Mouse (Mus musculus) limb, embryonic 12.5 days (tissue): ENCODE measurements around the gene Krt12. TPM values are rescaled to one million over a fixed set of nuclear protein-coding genes. Genes with fewer than 3 reads are reported as not detected.
A peak's percentile ranks its signal among the peaks of the same experiment; 100 is the strongest.

ENCODE experiments used
- ATAC-seq: fragments of 200-750 bp; cut with Nextera tagmentation; 2 replicates; pipeline ENCODE4 v1.8.0; 2017; ENCODE audit warnings: low read depth, moderate TSS enrichment; ENCODE audit not compliant: insufficient number of reproducible peaks, insufficient read depth, low FRiP score, low TSS enrichment
- H3K27ac ChIP-seq: fragments of 300-500 bp; sonication (generic); 2 replicates; pipeline ENCODE4 v1.5.1; 2016; ENCODE audit warnings: mild to moderate bottlenecking, moderate library complexity
- H3K27me3 ChIP-seq: fragments of 300-500 bp; sonication (generic); 2 replicates; pipeline ENCODE4 v1.6.1; 2016; ENCODE audit warnings: mild to moderate bottlenecking, moderate library complexity
- H3K36me3 ChIP-seq: fragments of 300-500 bp; sonication (generic); 2 replicates; pipeline ENCODE4 v1.6.1; 2016; ENCODE audit warnings: mild to moderate bottlenecking, moderate library complexity
- H3K4me1 ChIP-seq: fragments of 300-500 bp; sonication (generic); replicated peaks from 2 replicates; pipeline ENCODE4 v1.6.1; 2016
- H3K4me2 ChIP-seq: fragments of 300-500 bp; sonication (generic); 2 replicates; pipeline ENCODE4 v1.6.1; 2016; ENCODE audit warnings: mild to moderate bottlenecking, moderate library complexity
- H3K4me3 ChIP-seq: fragments of 300-500 bp; sonication (generic); replicated peaks from 2 replicates; pipeline ENCODE4 v1.5.1; 2016; ENCODE audit warnings: mild to moderate bottlenecking
- H3K9ac ChIP-seq: fragments of 300-500 bp; sonication (generic); replicated peaks from 2 replicates; pipeline ENCODE4 v1.6.1; 2016; ENCODE audit warnings: mild to moderate bottlenecking, moderate library complexity
- H3K9me3 ChIP-seq: fragments of 300-500 bp; sonication (generic); 2 replicates; pipeline ENCODE4 v1.6.1; 2016; ENCODE audit warnings: mild to moderate bottlenecking, moderate library complexity
- WGBS: fragments of 180-500 bp; shearing (Covaris S2); methylation state at CpG from one replicate; pipeline ENCODE4 v1.1.7; 2016; 5-methylcytosine and 5-hydroxymethylcytosine counted together
- polyA plus RNA-seq: library from polyadenylated mRNA; unstranded; fragments of >200 nt; fragmentation: Nextera tagmentation; extraction: Ambion mirVana; gene quantifications from 2 replicates; pipeline ENCODE4 v1.2.1, GENCODE M21; 2016

Gene Krt12
- polyA plus RNA-seq, 1 experiment from 2014 or later, result not detected

DNA sequence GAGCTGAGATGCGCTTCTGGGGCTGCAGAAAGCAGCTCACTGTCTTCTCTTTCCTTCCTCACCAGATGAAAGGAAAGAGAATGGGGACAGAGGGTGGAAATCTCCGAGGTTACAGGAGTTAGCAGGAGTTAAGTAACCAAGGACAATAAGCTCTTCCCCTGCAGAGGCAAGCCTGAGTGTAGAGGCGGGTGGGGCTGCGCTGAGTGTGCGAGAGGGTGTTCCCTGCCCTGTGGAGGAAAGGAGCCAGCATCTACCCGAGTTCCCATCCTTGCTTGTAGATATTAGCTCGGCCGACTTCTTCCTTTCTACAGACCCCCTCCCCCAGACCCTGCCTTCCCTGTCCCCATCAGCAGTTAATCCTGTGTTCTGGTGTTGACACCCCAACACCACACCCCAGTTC, 23.2 kb downstream of the Krt12 start:
- Histone ChIP-seq H3K9ac (no peak overlapping the region), H3K27me3 (peaks cover 25% of the 10 kb centered on the region), H3K9me3 (no peaks in the 10 kb centered on the region), H3K4me3 (no peak overlapping the region), H3K4me2 (no peak overlapping the region), H3K4me1 (no peaks in the 10 kb centered on the region), H3K36me3 (no peaks in the 10 kb centered on the region), H3K27ac (no peak overlapping the region)
- WGBS, result 62% methylated on average over 8 of the region's 8 CpGs
- ATAC-seq, result no peak

DNA sequence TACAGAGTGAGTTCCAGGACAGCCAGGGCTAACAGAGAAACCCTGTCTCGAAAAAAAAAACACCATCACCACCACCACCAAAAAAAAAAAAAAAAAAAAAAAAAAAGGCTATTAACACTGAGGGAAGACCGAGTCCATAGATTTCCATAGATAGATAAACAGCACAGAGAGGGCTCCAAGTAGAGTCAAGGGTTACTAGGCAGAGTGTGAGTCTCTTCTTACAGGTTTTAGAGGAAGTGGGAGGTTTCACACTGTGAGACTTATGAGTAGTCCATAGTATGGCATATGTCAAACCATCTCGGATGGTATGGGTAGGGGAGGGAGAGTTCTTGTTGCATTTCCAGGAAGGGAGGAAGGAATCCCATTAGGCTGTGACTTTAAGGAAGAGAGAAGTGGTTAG, 24.0 kb downstream of the Krt12 start:
- H3K4me1 ChIP-seq, result no peaks in the 10 kb centered on the region
- H3K27me3 ChIP-seq, result peaks cover 25% of the 10 kb centered on the region
- no peak overlapping the region for H3K27ac ChIP-seq
- no peak for ATAC-seq
- WGBS, result 74% methylated on average over 3 of the region's 3 CpGs
- no peak overlapping the region for H3K9ac ChIP-seq
- H3K4me2 ChIP-seq, result no peak overlapping the region
- H3K9me3 ChIP-seq, result no peaks in the 10 kb centered on the region
- no peaks in the 10 kb centered on the region for H3K36me3 ChIP-seq
- H3K4me3 ChIP-seq, result no peak overlapping the region

DNA sequence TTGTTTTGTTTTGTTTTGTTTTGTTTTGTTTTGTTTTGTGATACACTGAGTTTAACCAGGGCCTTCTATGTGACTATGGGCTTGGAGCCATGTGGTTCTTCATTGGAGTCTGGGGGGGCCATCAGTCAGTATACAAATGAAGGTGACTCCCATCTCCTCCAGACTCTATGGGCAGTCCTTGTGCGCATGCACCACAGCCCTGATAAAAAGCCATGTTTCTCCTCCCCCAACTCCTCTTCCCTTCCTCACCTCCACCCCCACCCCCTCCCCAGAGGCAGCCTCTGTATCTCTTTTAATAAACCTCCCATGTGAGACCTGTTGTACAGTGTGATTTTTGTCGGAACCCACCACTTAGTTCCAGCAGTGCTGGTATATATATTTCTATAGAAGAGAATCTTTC, 25.4 kb downstream of the Krt12 start:
- H3K27me3 ChIP-seq, result peaks cover 25% of the 10 kb centered on the region
- 84% methylated on average over 2 of the region's 2 CpGs for WGBS
- H3K4me1 ChIP-seq, result no peaks in the 10 kb centered on the region

DNA sequence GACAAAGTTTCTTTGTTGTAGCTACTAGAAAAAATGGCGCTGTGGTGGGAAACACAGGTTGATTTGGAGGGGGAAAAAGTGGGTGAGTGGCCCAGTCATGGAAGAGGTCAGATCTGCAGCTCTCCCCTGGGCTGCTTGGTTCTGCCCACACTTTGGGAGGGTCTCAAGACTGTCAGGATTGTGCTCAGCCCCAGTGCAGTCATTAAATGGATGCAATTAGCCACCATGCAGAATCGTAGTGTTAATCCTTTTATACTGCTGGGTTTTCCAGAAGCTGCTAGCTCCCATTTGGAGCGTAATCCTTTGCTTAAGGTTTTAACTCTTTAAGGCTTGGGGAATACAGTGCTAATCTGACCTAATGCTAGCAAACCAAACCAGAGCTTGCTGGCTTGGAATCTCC, 26.0 kb downstream of the Krt12 start:
- no peak for ATAC-seq
- Histone ChIP-seq H3K36me3 (no peaks in the 10 kb centered on the region), H3K27ac (no peak overlapping the region), H3K27me3 (peaks cover 25% of the 10 kb centered on the region), H3K9ac (no peak overlapping the region), H3K4me2 (no peak overlapping the region), H3K4me3 (no peak overlapping the region), H3K4me1 (no peaks in the 10 kb centered on the region), H3K9me3 (no peaks in the 10 kb centered on the region)
- 34% methylated on average over 3 of the region's 3 CpGs for WGBS

More for the DNA sequence above, 25.4 kb downstream of the Krt12 start:
- Histone ChIP-seq H3K4me3 (no peak overlapping the region), H3K36me3 (no peaks in the 10 kb centered on the region), H3K27ac (no peak overlapping the region), H3K4me2 (no peak overlapping the region), H3K9me3 (no peaks in the 10 kb centered on the region), H3K9ac (no peak overlapping the region)
- no peak for ATAC-seq

DNA sequence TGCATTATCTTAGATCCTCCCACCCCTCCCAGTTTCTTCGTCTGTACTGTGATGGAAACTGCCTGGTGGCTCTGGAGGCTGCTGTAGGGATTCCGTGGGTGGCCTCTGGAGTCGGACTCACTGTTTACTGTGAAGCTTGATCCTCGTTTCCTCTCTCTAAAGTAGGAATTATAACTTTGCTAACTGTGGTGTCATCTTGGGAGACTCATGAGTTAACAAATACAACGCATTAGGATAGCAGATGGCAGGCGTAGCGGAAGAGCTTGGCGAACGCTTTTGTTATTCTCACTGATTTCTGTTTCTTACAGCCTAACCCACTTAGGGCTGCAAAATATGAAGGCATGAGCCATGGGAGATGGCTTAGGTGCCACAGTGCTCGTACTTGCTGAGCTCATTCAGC, 29.6 kb downstream of the Krt12 start:
- WGBS, result 83% methylated on average over 10 of the region's 10 CpGs
- Histone ChIP-seq H3K4me2 (no peak overlapping the region), H3K27me3 (0 out of 2 replicates have a peak, but pooled peaks cover 1% of the 10 kb centered on the region), H3K27ac (no peak overlapping the region), H3K4me1 (no peaks in the 10 kb centered on the region), H3K9ac (no peak overlapping the region), H3K4me3 (no peak overlapping the region), H3K36me3 (no peaks in the 10 kb centered on the region), H3K9me3 (no peaks in the 10 kb centered on the region)
- no peak for ATAC-seq

DNA sequence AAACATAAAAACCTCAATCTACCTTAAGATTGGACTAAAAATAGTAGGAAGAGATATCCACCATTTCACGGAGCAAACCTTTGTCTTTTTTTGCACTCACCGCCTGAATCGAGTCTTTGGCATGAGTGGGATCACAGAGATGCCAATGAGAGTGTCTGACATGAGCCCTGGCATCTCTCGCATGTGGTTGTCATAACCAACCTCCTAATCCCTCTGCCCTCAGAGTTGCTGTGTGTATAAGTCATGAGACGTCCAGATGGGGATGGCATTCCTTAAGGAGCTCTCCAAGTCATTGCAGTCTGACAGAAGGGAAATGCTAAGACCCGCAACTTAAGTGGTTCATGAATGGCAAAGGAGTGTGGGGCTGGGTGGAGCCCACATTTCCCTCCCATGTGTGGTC, 30.7 kb downstream of the Krt12 start:
- no peaks in the 10 kb centered on the region for H3K27me3 ChIP-seq
- no peaks in the 10 kb centered on the region for H3K9me3 ChIP-seq
- WGBS, result 87% methylated on average over 6 of the region's 6 CpGs
- ATAC-seq, result no peak
- H3K4me2 ChIP-seq, result no peak overlapping the region
- H3K27ac ChIP-seq, result no peak overlapping the region
- no peak overlapping the region for H3K9ac ChIP-seq
- H3K4me1 ChIP-seq, result peaks cover 5% of the 10 kb centered on the region
- no peak overlapping the region for H3K4me3 ChIP-seq
- H3K36me3 ChIP-seq, result no peaks in the 10 kb centered on the region

DNA sequence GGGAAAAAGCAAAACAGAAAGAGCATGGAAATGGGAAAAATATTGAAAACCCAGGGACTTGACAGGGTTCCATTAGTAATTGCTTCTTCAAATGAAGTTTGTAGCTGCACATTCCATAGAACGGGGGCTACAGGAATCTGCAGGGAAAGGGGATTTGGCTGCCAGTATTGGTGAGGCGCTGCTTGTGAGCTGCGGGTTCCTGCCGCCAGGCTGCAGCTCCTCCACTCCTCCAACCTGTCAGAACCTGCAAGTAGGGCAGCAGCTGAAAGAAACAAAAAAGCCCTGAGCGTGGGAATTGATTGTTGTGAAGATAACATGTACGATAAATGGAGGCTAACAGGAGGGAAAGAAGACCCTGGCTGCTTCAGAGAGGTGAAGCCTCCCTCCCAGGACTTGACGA, 31.2 kb downstream of the Krt12 start:
- no peaks in the 10 kb centered on the region for H3K27me3 ChIP-seq
- 67% methylated on average over 7 of the region's 7 CpGs for WGBS
- no peak for ATAC-seq
- no peaks in the 10 kb centered on the region for H3K36me3 ChIP-seq
- H3K4me3 ChIP-seq, result no peak overlapping the region
- no peaks in the 10 kb centered on the region for H3K9me3 ChIP-seq
- no peak overlapping the region for H3K4me2 ChIP-seq
- peaks cover 5% of the 10 kb centered on the region for H3K4me1 ChIP-seq
- H3K9ac ChIP-seq, result no peak overlapping the region
- no peak overlapping the region for H3K27ac ChIP-seq

DNA sequence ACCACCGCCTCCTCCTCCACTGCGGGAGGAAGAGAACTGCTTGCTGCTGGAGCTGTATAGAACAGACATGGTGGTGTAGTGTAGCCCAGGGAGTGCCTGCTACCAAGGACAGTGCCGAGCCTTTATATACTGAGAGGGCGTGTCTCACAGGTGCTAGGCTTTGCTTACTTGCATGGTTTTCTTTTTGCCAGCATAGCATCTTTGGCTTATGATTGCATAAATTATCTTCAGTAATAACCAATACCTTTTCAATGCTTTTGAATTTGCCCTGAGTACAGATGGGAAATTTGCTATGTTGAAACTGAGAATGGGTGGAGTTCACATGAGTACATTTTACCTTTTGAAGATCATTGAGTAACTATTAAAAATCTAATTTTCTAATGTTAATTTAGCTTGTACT, 32.8 kb downstream of the Krt12 start, which contains the start of gene Krt10:
Krt10 (minus strand) TSS at position 101 of the 400 bp plus-strand sequence.
- Histone ChIP-seq H3K36me3 (no peaks in the 10 kb centered on the region), H3K9ac (no peak within 1 kb of the TSS), H3K27ac (no peak within 1 kb of the TSS), H3K27me3 (no peaks in the 10 kb centered on the region), H3K4me1 (peaks cover 5% of the 10 kb centered on the region), H3K4me2 (no peak within 1 kb of the TSS), H3K9me3 (no peaks in the 10 kb centered on the region), H3K4me3 (no peak within 1 kb of the TSS)
- ATAC-seq, result no peak
- 87% methylated on average over 4 of the region's 4 CpGs for WGBS

DNA sequence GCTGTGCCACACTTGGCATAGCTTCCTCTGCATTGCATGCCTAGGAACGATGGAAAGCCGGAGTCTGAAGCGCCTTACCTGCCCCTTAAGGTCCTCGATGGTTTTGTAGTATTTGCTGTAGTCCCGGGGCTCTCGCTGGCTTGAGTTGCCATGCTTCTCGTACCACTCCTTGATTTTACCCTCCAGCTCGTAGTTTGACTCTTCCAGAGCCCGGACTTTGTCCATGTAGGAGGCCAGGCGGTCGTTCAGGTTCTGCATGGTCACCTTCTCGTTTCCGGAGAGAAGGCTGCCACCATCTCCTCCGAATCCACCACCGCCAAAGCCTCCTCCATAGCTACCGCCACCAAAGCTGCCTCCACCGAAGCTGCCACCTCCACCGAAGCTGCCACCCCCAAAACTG, 33.4 kb downstream of the Krt12 start:
- no peak for ATAC-seq
- 93% methylated on average over 18 of the region's 18 CpGs for WGBS
- no peaks in the 10 kb centered on the region for H3K27me3 ChIP-seq

DNA sequence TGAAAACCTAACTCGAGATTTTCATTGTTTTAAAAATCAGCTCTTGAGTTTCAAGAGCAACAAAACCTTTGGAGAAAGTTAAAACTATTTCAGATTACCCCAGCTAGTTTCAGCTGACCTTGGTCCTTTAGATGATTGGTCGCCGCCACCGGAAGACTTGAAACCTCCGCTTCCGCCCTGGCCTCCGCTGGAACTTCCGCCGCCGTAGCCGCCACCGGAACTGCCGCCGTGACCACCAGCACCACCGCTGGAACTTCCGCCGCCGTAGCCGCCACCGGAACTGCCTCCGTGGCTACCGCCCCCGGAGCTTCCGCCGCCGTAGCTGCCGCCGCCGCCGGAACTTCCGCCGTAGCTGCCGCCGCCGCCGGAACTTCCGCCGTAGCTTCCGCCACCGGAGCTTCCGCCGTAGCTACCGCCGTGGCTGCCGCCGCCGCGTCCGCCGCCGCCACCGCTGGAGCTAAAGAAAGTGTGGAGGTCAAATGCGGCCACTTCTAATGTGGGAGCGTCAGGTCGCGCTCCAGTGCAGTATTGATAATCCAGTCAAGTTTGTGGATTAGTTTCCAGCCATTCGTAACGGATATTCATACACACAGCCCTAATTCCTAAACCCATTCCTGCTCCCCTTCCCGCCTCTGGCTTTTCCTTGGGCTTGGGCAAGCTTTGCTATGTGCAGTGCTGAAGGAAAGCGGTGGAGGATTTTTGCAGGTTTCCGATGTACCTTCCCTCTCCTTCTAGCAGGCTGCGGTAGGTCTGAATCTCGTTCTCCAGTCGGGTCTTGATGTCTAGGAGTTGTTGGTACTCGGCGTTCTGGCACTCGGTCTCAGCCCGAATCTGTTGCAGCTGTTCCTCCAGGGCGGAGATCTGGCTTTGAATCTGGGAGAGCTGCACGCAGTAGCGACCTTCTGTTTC, 36.0 kb downstream of the Krt12 start:
- Histone ChIP-seq H3K9me3 (no peaks in the 10 kb centered on the region), H3K4me1 (peaks cover 5% of the 10 kb centered on the region), H3K4me2 (peak overlapping the region; percentile 70), H3K36me3 (no peaks in the 10 kb centered on the region), H3K27me3 (peaks cover 13% of the 10 kb centered on the region; the same call in 1 of the 2 replicates), H3K9ac (peak overlapping the region; percentile 74), H3K27ac (peak overlapping the region; percentile 99), H3K4me3 (peak overlapping the region; percentile 59)
- ATAC-seq, result peak; percentile 66
- WGBS, result 2% methylated on average over 71 of the region's 71 CpGs

More for the DNA sequence above, 33.4 kb downstream of the Krt12 start:
- no peaks in the 10 kb centered on the region for H3K36me3 ChIP-seq
- no peaks in the 10 kb centered on the region for H3K9me3 ChIP-seq
- peaks cover 5% of the 10 kb centered on the region for H3K4me1 ChIP-seq
- no peak overlapping the region for H3K4me2 ChIP-seq
- no peak overlapping the region for H3K9ac ChIP-seq
- no peak overlapping the region for H3K27ac ChIP-seq
- H3K4me3 ChIP-seq, result no peak overlapping the region

DNA sequence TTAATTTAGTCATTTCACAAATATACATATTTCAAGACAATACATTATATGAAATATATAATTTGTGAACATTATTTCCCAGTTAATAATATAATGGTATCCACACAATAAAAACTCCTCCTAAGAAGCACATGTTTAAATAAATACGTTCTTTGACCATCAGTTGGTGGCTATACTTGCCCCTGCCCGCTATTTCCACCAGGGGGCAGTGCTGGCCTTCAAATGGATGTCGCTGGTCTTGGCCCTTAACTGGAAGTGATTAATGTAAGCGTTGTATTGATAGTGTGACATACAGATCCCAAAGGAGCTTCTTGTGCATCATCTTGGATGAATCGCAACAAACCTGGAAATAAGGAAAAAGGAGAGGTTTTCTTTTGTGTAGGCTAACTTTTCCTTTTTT, 42.5 kb downstream of the Krt12 start:
- H3K9ac ChIP-seq, result no peak overlapping the region
- WGBS, result 17% methylated on average over 5 of the region's 5 CpGs
- H3K27me3 ChIP-seq, result peaks cover 13% of the 10 kb centered on the region; the same call in 1 of the 2 replicates
- H3K36me3 ChIP-seq, result no peaks in the 10 kb centered on the region
- no peak overlapping the region for H3K4me2 ChIP-seq
- no peak overlapping the region for H3K27ac ChIP-seq
- H3K4me1 ChIP-seq, result no peaks in the 10 kb centered on the region
- H3K4me3 ChIP-seq, result no peak overlapping the region
- no peaks in the 10 kb centered on the region for H3K9me3 ChIP-seq
- no peak for ATAC-seq
